26 mouse cellular contexts compared by ENCODE assay signal in genomic region chr6:9061261-9062105, GRCm38 (mm10).
DNase-seq lines count a peak whose midpoint lies in the region; ATAC-seq and TF ChIP-seq lines count a peak whose summit lies in the region.
"Had no signal": no experiment of that assay in that cellular context is flagged by ENCODE, and none has a peak within 500 bp of the region (broad histone marks: within the 10 kb centered on the region; RNA-seq: fewer than 3 reads in every experiment).

No protein-coding gene starts in this region.

- TF ChIP-seq CTCF in kidney, adult 2 months (conservative IDR thresholded peaks at IDR 0.05; ENCODE audit: insufficient read depth, insufficient read length, low read depth, low read length), result no peak
- TF ChIP-seq CTCF in liver, postnatal 0 days (IDR thresholded peaks at IDR 0.05; ENCODE audit: low read depth), result no peak

- whole genome bisulfite sequencing in kidney, adult 2 months, result 50% methylated on average over 4 of the region's 4 CpGs
- WGBS in kidney, embryonic 16.5 days, result 81% methylated on average over 4 of the region's 4 CpGs
- WGBS in liver, postnatal 0 days (ENCODE audit: insufficient replicate concordance), result 67% methylated on average over 4 of the region's 4 CpGs
- 64% methylated on average over 4 of the region's 4 CpGs for WGBS in liver, embryonic 12.5 days (ENCODE audit: insufficient replicate concordance)

- H3K4me3 ChIP-seq in kidney, adult 2 months (ENCODE audit: insufficient read depth, low read depth, low read length), result no peak overlapping the region
- no peak overlapping the region for H3K4me3 ChIP-seq in kidney, embryonic 16.5 days (ENCODE audit: low read length)
- H3K4me3 ChIP-seq in liver, postnatal 0 days (ENCODE audit: low read depth, low read length), result no peak overlapping the region
- no peak overlapping the region for H3K4me3 ChIP-seq in liver, embryonic 12.5 days
- H3K4me3 ChIP-seq: embryonic facial prominence, embryonic 10.5 days; embryonic facial prominence, embryonic 13.5 days; erythroblast, embryonic 14.5 days; forebrain, embryonic 12.5 days; forebrain, embryonic 15.5 days; heart, embryonic 13.5 days had no signal

- H3K4me2 ChIP-seq in kidney, embryonic 16.5 days (replicated peaks; ENCODE audit: low read depth, low read length), result no peak overlapping the region
- no peak overlapping the region for H3K4me2 ChIP-seq in liver, postnatal 0 days (ENCODE audit: low read depth, low read length)
- H3K4me2 ChIP-seq in liver, embryonic 12.5 days, result no peak overlapping the region
- H3K4me2 ChIP-seq: embryonic facial prominence, embryonic 13.5 days; forebrain, embryonic 12.5 days; forebrain, embryonic 15.5 days; heart, embryonic 13.5 days; hindbrain, embryonic 14.5 days had no signal

- H3K27me3 ChIP-seq in kidney, adult 2 months (replicated peaks; ENCODE audit: control insufficient read depth, insufficient read depth, low read length), result no peaks in the 10 kb centered on the region
- H3K27me3 ChIP-seq in kidney, embryonic 16.5 days (ENCODE audit: insufficient read depth, low read length), result no peaks in the 10 kb centered on the region
- no peaks in the 10 kb centered on the region for H3K27me3 ChIP-seq in liver, postnatal 0 days (ENCODE audit: insufficient read depth, low read length)
- no peaks in the 10 kb centered on the region for H3K27me3 ChIP-seq in liver, embryonic 12.5 days (replicated peaks)
- H3K27me3 ChIP-seq: embryonic facial prominence, embryonic 13.5 days; forebrain, embryonic 12.5 days; forebrain, embryonic 15.5 days; heart, embryonic 13.5 days had no signal

- H3K4me1 ChIP-seq in kidney, adult 2 months (ENCODE audit: control insufficient read depth, insufficient read depth, low read length), result peaks cover 9% of the 10 kb centered on the region; the same call in 1 of the 2 replicates
- no peaks in the 10 kb centered on the region for H3K4me1 ChIP-seq in kidney, embryonic 16.5 days (ENCODE audit: insufficient read depth, low read length)
- no peaks in the 10 kb centered on the region for H3K4me1 ChIP-seq in liver, postnatal 0 days (ENCODE audit: insufficient read depth)
- no peaks in the 10 kb centered on the region for H3K4me1 ChIP-seq in liver, embryonic 12.5 days
- H3K4me1 ChIP-seq: forebrain, embryonic 15.5 days; heart, embryonic 13.5 days had no signal

- no peaks in the 10 kb centered on the region for H3K36me3 ChIP-seq in kidney, adult 2 months (ENCODE audit: control insufficient read depth, insufficient read depth, low read length)
- no peaks in the 10 kb centered on the region for H3K36me3 ChIP-seq in kidney, embryonic 16.5 days (ENCODE audit: insufficient read depth, low read length)
- H3K36me3 ChIP-seq in liver, postnatal 0 days (replicated peaks; ENCODE audit: insufficient read depth, low read length), result no peaks in the 10 kb centered on the region
- H3K36me3 ChIP-seq in liver, embryonic 12.5 days, result no peaks in the 10 kb centered on the region
- H3K36me3 ChIP-seq: embryonic facial prominence, embryonic 10.5 days; embryonic facial prominence, embryonic 13.5 days; forebrain, embryonic 12.5 days; forebrain, embryonic 15.5 days; heart, embryonic 13.5 days had no signal

- H3K27ac ChIP-seq in kidney, adult 2 months (ENCODE audit: insufficient read depth, low read depth, low read length), result peak overlapping the region; percentile 96
- 0 out of 2 replicates have a peak overlapping the region, but pooled peaks have one; percentile 58 for H3K27ac ChIP-seq in kidney, embryonic 16.5 days (ENCODE audit: low read length)
- no peak overlapping the region for H3K27ac ChIP-seq in liver, postnatal 0 days (ENCODE audit: low read depth)
- H3K27ac ChIP-seq in liver, embryonic 12.5 days, result no peak overlapping the region
- H3K27ac ChIP-seq: embryonic facial prominence, embryonic 10.5 days; embryonic facial prominence, embryonic 13.5 days; forebrain, embryonic 12.5 days; forebrain, embryonic 15.5 days; heart, embryonic 13.5 days; hindbrain, embryonic 14.5 days had no signal

- H3K9ac ChIP-seq in kidney, embryonic 16.5 days (replicated peaks; ENCODE audit: low read length), result no peak overlapping the region
- H3K9ac ChIP-seq in liver, postnatal 0 days (replicated peaks), result no peak overlapping the region
- H3K9ac ChIP-seq in liver, embryonic 12.5 days, result no peak overlapping the region
- H3K9ac ChIP-seq: embryonic facial prominence, embryonic 13.5 days; forebrain, embryonic 12.5 days; forebrain, embryonic 15.5 days; heart, embryonic 13.5 days; hindbrain, embryonic 14.5 days had no signal

- H3K9me3 ChIP-seq in kidney, embryonic 16.5 days (ENCODE audit: low read length), result no peaks in the 10 kb centered on the region
- no peaks in the 10 kb centered on the region for H3K9me3 ChIP-seq in liver, postnatal 0 days (ENCODE audit: low read length)
- no peaks in the 10 kb centered on the region for H3K9me3 ChIP-seq in liver, embryonic 12.5 days (replicated peaks)
- H3K9me3 ChIP-seq: embryonic facial prominence, embryonic 10.5 days; embryonic facial prominence, embryonic 13.5 days; forebrain, embryonic 12.5 days; forebrain, embryonic 15.5 days; heart, embryonic 13.5 days had no signal

- peak; percentile 64 for DNase-seq in kidney, adult 2 months
- no peak for DNase-seq in kidney, adult 18-20 months
- no peak for DNase-seq in kidney, postnatal 10 days
- no peak for DNase-seq in liver, postnatal 0 days
- no peak for DNase-seq in left cerebral cortex, adult 18-20 months (ENCODE audit: low spot score in 2 of 2)
- DNase-seq: adrenal gland, adult 8-10 months; adrenal gland, postnatal 25 days; cerebellum, adult 11-12 months; cerebellum, adult 8-10 months; cerebellum, postnatal 10 days; cerebellum, postnatal 36 days; embryo, embryonic 11 days; gastrocnemius, postnatal 25 days; heart, adult 18-20 months; heart, postnatal 14 days; heart, postnatal 4 days had no signal

- peak; percentile 85 for ATAC-seq in kidney, embryonic 16.5 days (ENCODE audit: low FRiP score, low TSS enrichment)
- ATAC-seq in liver, postnatal 0 days, result peak; percentile 63
- no peak for ATAC-seq in liver, embryonic 12.5 days
- ATAC-seq: activated CD4-positive, CD25-positive, alpha-beta regulatory T cell, adult 4 months; forebrain, embryonic 15.5 days had no signal

- no peak for TF ChIP-seq POLR2A in kidney, adult 2 months (IDR thresholded peaks at IDR 0.05; ENCODE audit: low read depth, low read length)

- no peak for TF ChIP-seq EP300 in liver, postnatal 0 days (IDR thresholded peaks at IDR 0.05; ENCODE audit: low read depth)

Comparison
In these comparisons a context has a peak if more than half of its experiments do, and no peak if none do; other contexts are left out.
1. H3K27ac ChIP-seq: peak in kidney, adult 2 months (single experiment) and kidney, embryonic 16.5 days (single experiment); none in liver, postnatal 0 days (single experiment) and liver, embryonic 12.5 days (single experiment).